Mouse (Mus musculus): ENCODE measurements at regions not wholly inside any gene's neighbourhood (a gene's known extent, or its start where the extent isn't known, plus 50 kb on each side); places are given as distances from the start of the nearest gene placed in this dataset.
"Not testable (repeated sequence)": the region's sequence is repeated elsewhere in the genome, so short reads cannot be mapped to it uniquely, and the experiment has no call there.

- DNase-seq (ENCODE audit: low spot score) = no peak
Observed at GRCm38 (mm10) chr16:79312702-79313101, 221.8 kb upstream of the Tmprss15 start.

- no peak for DNase-seq (ENCODE audit: low spot score)
Observed at GRCm38 (mm10) chr16:79308541-79308940, 217.6 kb upstream of the Tmprss15 start.

GRCm38 (mm10) chr16:79296621-79297020, 205.7 kb upstream of the Tmprss15 start:
- not testable (repeated sequence) for DNase-seq (ENCODE audit: low spot score)

GRCm38 (mm10) chr16:79279006-79279405, 188.1 kb upstream of the Tmprss15 start:
- DNase-seq (ENCODE audit: low spot score) = no peak

- DNase-seq (ENCODE audit: low spot score) = no peak
Observed at GRCm38 (mm10) chr16:79256525-79256924, 165.6 kb upstream of the Tmprss15 start.

GRCm38 (mm10) chr16:79256084-79256483, 165.2 kb upstream of the Tmprss15 start:
- no peak for DNase-seq (ENCODE audit: low spot score)

GRCm38 (mm10) chr16:79240857-79241491, 150.1 kb upstream of the Tmprss15 start:
- DNase-seq (ENCODE audit: low spot score) = no peak

- DNase-seq (ENCODE audit: low spot score) = no peak
Observed at GRCm38 (mm10) chr16:79240191-79240590, 149.3 kb upstream of the Tmprss15 start.

GRCm38 (mm10) chr16:79191196-79191595, 100.3 kb upstream of the Tmprss15 start:
- DNase-seq (ENCODE audit: low spot score) = no peak

GRCm38 (mm10) chr16:79186471-79186870, 95.6 kb upstream of the Tmprss15 start:
- DNase-seq (ENCODE audit: low spot score) = no peak

GRCm38 (mm10) chr16:79182474-79182873, 91.6 kb upstream of the Tmprss15 start:
- no peak for DNase-seq (ENCODE audit: low spot score)

GRCm38 (mm10) chr16:79177299-79177999, 86.6 kb upstream of the Tmprss15 start:
- DNase-seq (ENCODE audit: low spot score) = no peak

GRCm38 (mm10) chr16:79176832-79177243, 85.9 kb upstream of the Tmprss15 start:
- DNase-seq (ENCODE audit: low spot score) = no peak

- peak; percentile 47 for DNase-seq (ENCODE audit: low spot score)
Observed at GRCm38 (mm10) chr16:79168193-79168592, 77.3 kb upstream of the Tmprss15 start.

GRCm38 (mm10) chr16:79142813-79143212, 51.9 kb upstream of the Tmprss15 start:
- no peak for DNase-seq (ENCODE audit: low spot score)
